Mouse (Mus musculus) neural tube, embryonic 14.5 days (tissue): ENCODE measurements around the gene Egfl7. TPM values are rescaled to one million over a fixed set of nuclear protein-coding genes. Genes with fewer than 3 reads are reported as not detected.

ENCODE experiments used
- ATAC-seq: fragments of 200-750 bp; cut with Nextera tagmentation; 2 replicates; pipeline ENCODE4 v1.8.0; 2017; ENCODE audit warnings: low read depth, mild to moderate bottlenecking, moderate TSS enrichment, moderate library complexity
- H3K27ac ChIP-seq: fragments of 300-500 bp; sonication (generic); 2 replicates; pipeline ENCODE4 v1.5.1; 2014; ENCODE audit warnings: low read depth, mild to moderate bottlenecking, control low read depth, low read length, moderate library complexity, mixed read lengths
- H3K27me3 ChIP-seq: fragments of 300-500 bp; sonication (generic); 2 replicates; pipeline ENCODE4 v1.6.1; 2014; ENCODE audit warnings: low read length; ENCODE audit not compliant: control insufficient read depth, insufficient read depth
- H3K36me3 ChIP-seq: fragments of 300-500 bp; sonication (generic); 2 replicates; pipeline ENCODE4 v1.6.1; 2014; ENCODE audit warnings: low read length, mixed read lengths; ENCODE audit not compliant: control insufficient read depth, insufficient read depth
- H3K4me1 ChIP-seq: fragments of 300-500 bp; sonication (generic); 2 replicates; pipeline ENCODE4 v1.6.1; 2014; ENCODE audit warnings: low read length; ENCODE audit not compliant: control insufficient read depth, insufficient read depth
- H3K4me2 ChIP-seq: fragments of 300-500 bp; sonication (generic); 2 replicates; pipeline ENCODE4 v1.6.1; 2014; ENCODE audit warnings: mild to moderate bottlenecking, low read depth, low read length, control low read depth
- H3K4me3 ChIP-seq: fragments of 300-500 bp; sonication (generic); 2 replicates; pipeline ENCODE4 v1.5.1; 2014; ENCODE audit warnings: low read depth, low read length, control low read depth, mixed read lengths
- H3K9ac ChIP-seq: fragments of 300-500 bp; sonication (generic); replicated peaks from 2 replicates; pipeline ENCODE4 v1.6.1; 2014; ENCODE audit warnings: low read depth, mild to moderate bottlenecking, control low read depth, low read length, mixed read lengths
- H3K9me3 ChIP-seq: fragments of 300-500 bp; sonication (generic); 2 replicates; pipeline ENCODE4 v1.6.1; 2016; ENCODE audit warnings: low read length; ENCODE audit not compliant: control insufficient read depth
- WGBS: fragments of 180-500 bp; shearing (Covaris S2); extraction: QIAGEN DNeasy Blood & Tissue Kit; methylation state at CpG from one replicate; pipeline ENCODE4 v1.1.7; 2014; 5-methylcytosine and 5-hydroxymethylcytosine counted together
- polyA plus RNA-seq: library from polyadenylated mRNA; unstranded; fragments of >200 nt; fragmentation: Nextera tagmentation; extraction: Ambion mirVana; gene quantifications from 2 replicates; pipeline ENCODE4 v1.2.1, GENCODE M21; 2014

The Egfl7 gene
- polyA plus RNA-seq, 1 experiment from 2014 or later: 37.4 TPM

DNA sequence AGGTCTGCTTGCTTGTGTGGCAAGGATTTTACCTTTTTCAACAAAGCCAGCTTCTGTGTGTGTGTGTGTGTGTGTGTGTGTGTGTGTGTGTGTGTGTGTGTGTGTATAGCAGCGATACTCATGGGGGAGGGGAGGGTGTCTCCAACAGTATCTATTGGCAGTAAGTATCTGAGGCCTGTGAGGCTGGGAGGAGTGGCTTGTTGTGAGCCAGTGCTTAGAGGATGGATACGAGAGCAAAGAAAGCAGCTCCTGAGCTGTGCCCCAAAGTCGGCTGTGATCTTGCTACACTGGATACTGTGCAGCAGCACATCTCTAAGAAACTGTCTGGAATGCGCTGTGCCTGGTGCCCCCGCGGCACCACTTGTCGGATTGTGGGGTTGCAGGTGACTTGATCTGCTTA lies 38.1 kb downstream of the Egfl7 start:
- no peak overlapping the region for H3K9ac ChIP-seq
- WGBS: 68% methylated on average over 7 of the region's 7 CpGs
- no peak for ATAC-seq

DNA sequence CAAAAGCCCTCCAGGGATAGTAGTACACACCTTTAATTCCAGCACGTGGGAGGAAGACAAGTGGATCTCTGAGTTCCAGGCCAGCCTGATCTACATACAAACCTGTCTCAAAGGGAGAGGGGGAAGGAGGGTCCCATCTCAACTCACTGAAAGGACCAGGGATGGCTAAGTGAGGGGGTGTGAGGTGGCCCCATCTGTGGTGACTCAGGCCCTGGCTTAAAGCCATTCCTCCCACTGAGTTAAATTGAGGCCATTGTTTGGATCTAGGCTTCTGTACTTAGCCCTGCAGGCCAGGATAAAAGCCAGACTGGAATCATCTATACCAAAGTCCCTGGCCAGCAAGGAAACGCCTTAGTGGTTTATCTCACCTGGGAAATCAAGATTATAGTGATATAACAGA lies 41.4 kb downstream of the Egfl7 start:
- H3K9ac ChIP-seq: no peak overlapping the region
- no peak for ATAC-seq
- H3K27me3 ChIP-seq: no peaks in the 10 kb centered on the region
- no peak overlapping the region for H3K4me2 ChIP-seq
- WGBS: 43% methylated on average over 2 of the region's 2 CpGs
- H3K9me3 ChIP-seq: no peaks in the 10 kb centered on the region
- no peaks in the 10 kb centered on the region for H3K4me1 ChIP-seq
- no peaks in the 10 kb centered on the region for H3K36me3 ChIP-seq
- H3K4me3 ChIP-seq: no peak overlapping the region
- no peak overlapping the region for H3K27ac ChIP-seq

More for the DNA sequence above, 38.1 kb downstream of the Egfl7 start:
- H3K27me3 ChIP-seq: no peaks in the 10 kb centered on the region
- no peak overlapping the region for H3K4me3 ChIP-seq
- no peaks in the 10 kb centered on the region for H3K9me3 ChIP-seq
- H3K4me2 ChIP-seq: no peak overlapping the region
- H3K27ac ChIP-seq: no peak overlapping the region
- no peaks in the 10 kb centered on the region for H3K36me3 ChIP-seq
- H3K4me1 ChIP-seq: no peaks in the 10 kb centered on the region

DNA sequence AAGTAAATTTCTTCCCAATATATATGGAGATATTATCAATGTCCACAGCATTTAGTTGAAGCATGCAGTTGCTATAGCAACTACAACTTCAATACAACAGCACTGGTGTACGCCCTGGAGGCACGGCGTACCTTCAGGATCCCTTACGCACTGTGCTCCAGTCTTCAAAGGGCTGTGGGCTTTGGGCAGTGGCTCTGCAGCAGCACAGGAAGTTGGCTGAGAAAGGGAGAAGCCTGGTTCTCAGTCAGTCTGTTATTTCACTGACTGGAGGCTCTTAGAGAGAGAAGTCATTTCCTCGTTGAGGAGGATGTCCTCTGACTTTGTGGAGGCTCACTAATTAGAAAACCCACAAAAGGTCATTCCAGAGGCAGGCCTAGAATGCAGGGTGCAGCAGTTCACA lies 43.2 kb downstream of the Egfl7 start:
- Histone ChIP-seq H3K36me3 (no peaks in the 10 kb centered on the region), H3K9me3 (no peaks in the 10 kb centered on the region), H3K27ac (no peak overlapping the region), H3K27me3 (no peaks in the 10 kb centered on the region), H3K4me2 (no peak overlapping the region), H3K9ac (no peak overlapping the region), H3K4me3 (no peak overlapping the region), H3K4me1 (no peaks in the 10 kb centered on the region)
- no peak for ATAC-seq
- 60% methylated on average over 5 of the region's 5 CpGs for WGBS

DNA sequence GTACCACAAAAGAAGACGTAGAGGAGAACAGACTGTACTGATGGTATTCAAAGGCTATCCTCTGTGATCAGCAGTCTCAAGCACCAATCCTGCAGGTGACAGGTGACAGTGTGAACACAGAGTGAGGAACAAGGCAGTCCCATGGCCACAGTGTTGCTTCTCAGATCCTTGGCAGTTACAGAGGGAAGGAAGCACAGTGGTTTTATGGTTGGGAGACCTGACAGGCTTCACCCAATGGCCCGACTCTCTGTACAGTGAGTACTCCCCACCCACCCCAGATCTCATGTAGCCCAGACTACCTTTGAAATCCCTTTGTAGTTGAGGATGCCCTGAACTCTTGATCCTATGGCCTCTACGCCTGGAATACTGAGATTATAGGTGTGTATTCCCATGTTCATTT lies 45.6 kb downstream of the Egfl7 start:
- no peak overlapping the region for H3K27ac ChIP-seq
- ATAC-seq: no peak

DNA sequence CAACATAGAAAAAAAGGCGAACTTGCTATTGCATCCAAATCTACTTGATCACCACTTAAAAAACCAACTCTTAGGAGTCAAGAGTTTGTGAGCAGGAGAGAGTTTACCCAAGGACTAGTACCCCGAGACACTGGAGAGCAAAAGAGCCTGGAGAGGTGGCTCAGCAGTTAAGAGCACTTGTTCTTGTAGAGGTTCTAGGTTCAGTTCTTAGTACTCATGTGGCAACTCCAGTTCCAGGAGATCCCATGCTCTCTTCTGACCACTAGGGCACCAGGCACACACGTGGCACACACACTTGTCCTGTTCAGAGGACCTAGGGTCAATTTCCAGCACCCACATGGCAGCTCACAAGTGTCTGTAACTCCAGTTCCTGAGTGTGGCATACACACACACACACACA lies 46.3 kb downstream of the Egfl7 start:
- H3K9ac ChIP-seq: no peak overlapping the region
- no peaks in the 10 kb centered on the region for H3K9me3 ChIP-seq
- ATAC-seq: no peak
- H3K27me3 ChIP-seq: no peaks in the 10 kb centered on the region
- no peak overlapping the region for H3K4me3 ChIP-seq
- H3K27ac ChIP-seq: no peak overlapping the region
- WGBS: 75% methylated on average over 3 of the region's 3 CpGs
- no peak overlapping the region for H3K4me2 ChIP-seq
- H3K4me1 ChIP-seq: peaks cover 22% of the 10 kb centered on the region
- no peaks in the 10 kb centered on the region for H3K36me3 ChIP-seq

More for the DNA sequence above, 45.6 kb downstream of the Egfl7 start:
- 88% methylated on average over 3 of the region's 3 CpGs for WGBS
- Histone ChIP-seq H3K36me3 (no peaks in the 10 kb centered on the region), H3K27me3 (no peaks in the 10 kb centered on the region), H3K4me1 (peaks cover 16% of the 10 kb centered on the region), H3K9me3 (no peaks in the 10 kb centered on the region), H3K9ac (no peak overlapping the region), H3K4me2 (no peak overlapping the region), H3K4me3 (no peak overlapping the region)

DNA sequence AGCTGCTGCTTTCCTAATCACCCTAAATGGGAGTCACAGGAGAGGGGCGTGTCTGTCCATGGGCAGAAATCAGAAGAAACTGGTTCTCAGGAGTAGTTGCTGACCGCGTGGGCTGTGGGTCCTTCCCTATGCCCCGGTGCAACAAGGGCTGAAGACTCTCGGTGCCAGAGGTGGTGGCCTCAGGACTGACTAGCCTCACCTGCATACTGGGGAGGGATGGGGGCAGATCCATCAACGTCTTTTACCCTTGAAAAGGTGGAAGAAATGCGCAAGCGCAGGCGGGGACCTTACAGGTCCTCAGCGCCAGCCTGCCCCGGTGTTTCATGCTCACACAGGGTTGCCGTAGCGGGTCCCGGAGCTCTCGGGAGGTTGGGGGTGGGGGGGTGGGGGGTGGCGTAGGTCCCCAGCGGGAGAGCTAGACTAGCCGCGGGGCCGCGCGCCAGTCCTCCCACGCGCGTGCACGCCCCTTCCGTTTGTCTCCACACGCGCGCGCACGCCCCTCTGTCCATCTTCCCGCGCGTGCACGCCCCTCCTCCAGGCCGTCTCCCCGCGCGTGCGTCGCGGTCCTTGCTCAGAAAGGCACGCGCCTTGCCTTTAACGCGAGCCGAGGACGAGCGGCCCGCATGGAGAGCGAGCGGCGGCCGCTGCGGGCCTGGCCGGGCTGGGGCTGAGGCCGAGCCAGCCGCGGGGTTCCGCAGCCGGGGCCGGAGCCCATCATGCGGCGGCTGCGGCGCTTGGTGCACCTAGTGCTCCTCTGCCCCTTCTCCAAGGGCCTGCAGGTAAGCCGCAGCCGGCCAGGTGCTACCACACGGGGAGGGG lies 48.3 kb downstream of the Egfl7 start, which contains the start of gene Fam69b:
Fam69b (plus strand) TSS at position 537 of the 819 bp plus-strand sequence.
- no peaks in the 10 kb centered on the region for H3K36me3 ChIP-seq
- no peaks in the 10 kb centered on the region for H3K27me3 ChIP-seq
- H3K4me1 ChIP-seq: peaks cover 36% of the 10 kb centered on the region
- no peaks in the 10 kb centered on the region for H3K9me3 ChIP-seq
- H3K4me3 ChIP-seq: peak within 1 kb of the TSS; percentile 82
- peak; percentile 76 for ATAC-seq
- peak within 1 kb of the TSS; percentile 85 for H3K27ac ChIP-seq
- peak within 1 kb of the TSS; percentile 61 for H3K4me2 ChIP-seq
- H3K9ac ChIP-seq: peak within 1 kb of the TSS; percentile 97
- under 1% methylated on average over 62 of the region's 70 CpGs for WGBS

DNA sequence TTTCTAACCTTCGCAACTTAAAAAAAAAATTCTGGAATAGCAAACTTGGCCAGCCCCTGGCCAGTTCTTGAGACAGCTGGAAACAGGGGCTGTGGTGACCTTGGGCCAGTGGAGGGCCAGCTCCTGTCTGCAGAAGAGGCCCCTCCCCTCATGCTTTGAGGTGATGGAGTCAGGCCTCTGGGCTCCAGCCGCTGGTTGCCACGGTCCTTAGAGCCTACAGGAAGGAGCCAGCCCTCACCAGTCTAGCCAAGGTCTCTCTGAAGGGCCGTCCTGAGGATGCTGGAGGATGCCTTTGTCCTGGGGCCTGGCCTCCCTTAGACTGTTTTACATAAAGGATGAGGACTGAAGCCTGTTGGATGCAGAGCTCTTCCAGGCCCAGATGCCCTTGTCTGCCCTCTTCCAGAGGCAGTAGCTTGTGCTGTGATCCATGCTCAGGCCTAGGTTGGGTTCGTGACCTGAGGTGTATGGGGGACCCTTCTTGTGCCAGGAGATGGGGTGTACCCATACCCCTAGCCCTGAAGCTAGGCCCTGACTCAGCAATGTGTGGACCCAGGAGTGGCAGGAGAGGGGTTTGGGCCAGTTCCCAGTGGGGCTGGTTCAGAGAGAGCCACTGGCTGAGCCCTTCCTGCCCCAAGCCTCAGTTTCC lies 49.1 kb downstream of the Egfl7 start:
- ATAC-seq: peak; percentile 50; the same call in 1 of the 2 replicates
- Histone ChIP-seq H3K4me3 (peak overlapping the region; percentile 82), H3K36me3 (no peaks in the 10 kb centered on the region), H3K9ac (peak overlapping the region; percentile 97), H3K27ac (peak overlapping the region; percentile 85), H3K9me3 (no peaks in the 10 kb centered on the region), H3K4me2 (peak overlapping the region; percentile 61), H3K27me3 (no peaks in the 10 kb centered on the region), H3K4me1 (peaks cover 36% of the 10 kb centered on the region)
- WGBS: 17% methylated on average over 5 of the region's 5 CpGs

DNA sequence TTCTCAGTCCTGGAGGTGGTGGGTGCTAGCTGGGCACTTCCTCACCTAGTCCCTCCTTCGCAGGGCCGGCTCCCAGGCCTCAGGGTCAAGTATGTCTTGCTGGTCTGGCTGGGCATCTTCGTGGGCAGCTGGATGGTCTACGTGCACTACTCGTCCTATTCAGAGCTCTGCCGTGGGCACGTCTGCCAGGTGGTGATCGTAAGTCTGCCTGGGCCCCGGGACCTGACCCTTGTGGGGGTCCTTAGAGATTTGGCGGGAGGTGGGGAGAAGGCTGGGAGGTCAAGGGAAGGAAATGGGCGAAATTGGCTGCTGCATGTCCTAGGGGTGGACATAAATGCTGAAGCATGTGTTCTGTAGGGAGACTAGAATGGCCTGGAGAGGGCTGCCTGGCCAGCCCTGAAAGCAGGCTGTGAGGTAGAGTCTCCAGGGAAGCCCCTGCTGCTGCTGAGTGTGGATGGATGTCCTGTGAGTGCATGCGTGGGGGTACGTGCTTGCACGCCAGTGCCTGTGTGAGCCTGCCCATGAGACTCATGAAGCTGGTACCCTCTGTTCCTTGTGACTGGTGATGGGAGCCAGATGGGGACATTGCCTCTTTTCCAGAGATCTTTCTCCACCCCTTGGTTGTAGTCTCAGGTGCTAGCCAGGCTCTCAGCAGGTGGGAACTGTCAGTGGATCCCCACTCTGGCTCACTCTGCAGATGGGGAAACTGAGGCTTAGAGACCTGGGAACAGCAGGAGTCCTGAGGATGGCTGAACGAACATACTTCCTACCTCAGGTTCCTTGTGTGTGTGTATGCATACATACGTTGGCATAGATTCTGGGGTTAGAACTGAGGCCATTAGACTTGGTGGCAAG lies 53.0 kb downstream of the Egfl7 start:
- H3K27me3 ChIP-seq: no peaks in the 10 kb centered on the region
- peaks cover 38% of the 10 kb centered on the region for H3K4me1 ChIP-seq
- peaks cover 35% of the 10 kb centered on the region for H3K36me3 ChIP-seq
- peak overlapping the region; percentile 28; the same call in 1 of the 2 replicates for H3K27ac ChIP-seq
- 0 out of 2 replicates have a peak overlapping the region, but pooled peaks have one; percentile 21 for H3K9ac ChIP-seq
- ATAC-seq: no peak
- 69% methylated on average over 16 of the region's 16 CpGs for WGBS
- no peak overlapping the region for H3K4me2 ChIP-seq
- no peak overlapping the region for H3K4me3 ChIP-seq
- no peaks in the 10 kb centered on the region for H3K9me3 ChIP-seq
